Mouse (Mus musculus): ENCODE data around the gene Lyl1. TPM values are rescaled to one million over a fixed set of nuclear protein-coding genes. Genes with fewer than 3 reads are reported as not detected.

Lyl1 gene
- polyA plus RNA-seq, 1 experiment: 20.2 TPM

- 84% methylated on average over 11 of the region's 11 CpGs for WGBS
- no peak for TF ChIP-seq POLR2A (IDR thresholded peaks at IDR 0.05; ENCODE audit: borderline replicate concordance, extremely low read depth, low read depth, low read length)
- TF ChIP-seq CTCF (IDR thresholded peaks at IDR 0.05; ENCODE audit: insufficient read depth, low read length): no peak
- DNase-seq: no peak
- peaks cover 6% of the 10 kb centered on the region for H3K4me1 ChIP-seq (ENCODE audit: control insufficient read depth, insufficient read depth, low read length)
- no peak overlapping the region for H3K4me3 ChIP-seq (replicated peaks; ENCODE audit: extremely low read depth, low read depth, low read length)
Measured at GRCm38 (mm10) chr8:84716790-84717189, 15.5 kb downstream of the Lyl1 start.

DNA sequence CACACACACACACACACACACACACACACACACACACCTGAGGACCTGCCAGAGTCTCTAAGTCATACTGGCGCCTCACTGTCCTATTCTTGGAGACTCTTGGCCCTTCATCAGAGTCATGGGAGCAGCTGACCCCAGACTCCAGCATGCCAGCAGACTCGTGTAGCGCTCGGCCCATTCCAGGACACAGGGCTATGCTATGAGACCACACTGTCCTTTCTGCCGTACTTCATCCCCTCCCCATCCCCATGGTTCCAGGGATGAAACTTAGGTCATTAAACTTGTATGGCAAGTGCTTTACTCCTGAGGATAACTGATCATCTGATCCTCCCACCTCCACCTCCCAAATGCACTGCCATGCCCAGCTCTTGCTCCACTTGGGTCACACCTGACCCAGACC lies 17.2 kb downstream of the Lyl1 start:
- H3K4me3 ChIP-seq (replicated peaks; ENCODE audit: extremely low read depth, low read depth, low read length): no peak overlapping the region
- H3K4me1 ChIP-seq (ENCODE audit: control insufficient read depth, insufficient read depth, low read length): peaks cover 13% of the 10 kb centered on the region
- TF ChIP-seq POLR2A (IDR thresholded peaks at IDR 0.05; ENCODE audit: borderline replicate concordance, extremely low read depth, low read depth, low read length) (no peak), CTCF (IDR thresholded peaks at IDR 0.05; ENCODE audit: insufficient read depth, low read length) (no peak)
- no peak for DNase-seq
- WGBS: 82% methylated on average over 5 of the region's 5 CpGs

- no peak for TF ChIP-seq POLR2A (IDR thresholded peaks at IDR 0.05; ENCODE audit: borderline replicate concordance, extremely low read depth, low read depth, low read length)
- no peak for TF ChIP-seq CTCF (IDR thresholded peaks at IDR 0.05; ENCODE audit: insufficient read depth, low read length)
- no peak for DNase-seq
- H3K4me3 ChIP-seq (replicated peaks; ENCODE audit: extremely low read depth, low read depth, low read length): no peak overlapping the region
- H3K4me1 ChIP-seq (ENCODE audit: control insufficient read depth, insufficient read depth, low read length): peaks cover 19% of the 10 kb centered on the region
- WGBS: 77% methylated on average over 5 of the region's 5 CpGs
Measured at GRCm38 (mm10) chr8:84718959-84719690, 17.9 kb downstream of the Lyl1 start.

GRCm38 (mm10) chr8:84722530-84722849 lies 21.2 kb downstream of the Lyl1 start:
- H3K4me3 ChIP-seq (replicated peaks; ENCODE audit: extremely low read depth, low read depth, low read length): no peak overlapping the region
- no peak for DNase-seq
- WGBS: 31% methylated on average over 6 of the region's 6 CpGs
- no peak for TF ChIP-seq POLR2A (IDR thresholded peaks at IDR 0.05; ENCODE audit: borderline replicate concordance, extremely low read depth, low read depth, low read length)
- H3K4me1 ChIP-seq (ENCODE audit: control insufficient read depth, insufficient read depth, low read length): peaks cover 30% of the 10 kb centered on the region

- H3K4me3 ChIP-seq (replicated peaks; ENCODE audit: extremely low read depth, low read depth, low read length): no peak within 1 kb of the TSS
- peaks cover 30% of the 10 kb centered on the region for H3K4me1 ChIP-seq (ENCODE audit: control insufficient read depth, insufficient read depth, low read length)
- no peak for TF ChIP-seq CTCF (IDR thresholded peaks at IDR 0.05; ENCODE audit: insufficient read depth, low read length)
- TF ChIP-seq POLR2A (IDR thresholded peaks at IDR 0.05; ENCODE audit: borderline replicate concordance, extremely low read depth, low read depth, low read length): no peak
- WGBS: 2% methylated on average over 10 of the region's 10 CpGs
- peak; percentile 81 for DNase-seq
Measured at GRCm38 (mm10) chr8:84722850-84723570, 21.8 kb downstream of the Lyl1 start, which contains the start of gene G430095P16Rik. Gene G430095P16Rik, plus strand, starts transcription at chr8:84723007.

DNA sequence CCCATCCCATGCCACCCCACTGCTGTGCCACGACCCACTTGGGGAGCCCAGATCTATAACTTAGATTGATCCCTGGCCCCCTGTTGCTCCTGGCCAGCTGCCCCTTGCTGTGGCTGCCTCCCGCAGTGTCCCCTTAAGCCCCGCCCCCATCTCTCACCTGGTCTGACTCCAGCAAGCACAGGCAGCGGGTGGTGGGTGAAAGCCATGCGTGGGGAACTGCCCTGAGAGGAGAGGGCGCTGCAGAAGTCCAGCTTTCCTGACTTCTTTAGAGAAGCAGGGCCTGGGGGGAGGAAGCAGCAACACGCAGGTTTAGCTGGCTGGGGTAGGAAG lies 22.3 kb downstream of the Lyl1 start:
- Histone ChIP-seq H3K4me1 (ENCODE audit: control insufficient read depth, insufficient read depth, low read length) (peaks cover 30% of the 10 kb centered on the region), H3K4me3 (replicated peaks; ENCODE audit: extremely low read depth, low read depth, low read length) (no peak overlapping the region)
- WGBS: 37% methylated on average over 7 of the region's 7 CpGs
- TF ChIP-seq POLR2A (IDR thresholded peaks at IDR 0.05; ENCODE audit: borderline replicate concordance, extremely low read depth, low read depth, low read length) (no peak), CTCF (IDR thresholded peaks at IDR 0.05; ENCODE audit: insufficient read depth, low read length) (no peak)
- DNase-seq: no peak

DNA sequence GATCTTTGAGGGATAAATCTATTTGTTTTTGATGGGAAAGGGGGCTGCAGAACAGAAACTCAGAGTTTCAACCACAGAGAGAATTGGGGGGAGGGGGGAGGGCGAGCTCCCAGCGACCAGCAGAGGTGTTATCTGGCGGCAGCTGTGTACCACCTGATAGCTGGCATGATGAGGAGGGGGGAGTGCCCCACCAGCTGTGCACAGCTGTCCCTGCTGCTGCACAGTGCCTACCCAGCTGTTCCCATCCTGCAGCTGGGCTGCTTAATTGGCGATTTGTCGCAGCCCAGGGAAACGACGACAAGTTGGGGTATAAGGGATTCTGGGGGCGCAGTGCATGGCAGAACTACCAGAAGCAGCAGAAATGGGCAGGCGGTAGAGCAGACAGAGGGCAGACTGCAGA lies 23.4 kb downstream of the Lyl1 start:
- no peak for TF ChIP-seq POLR2A (IDR thresholded peaks at IDR 0.05; ENCODE audit: borderline replicate concordance, extremely low read depth, low read depth, low read length)
- no peak for TF ChIP-seq CTCF (IDR thresholded peaks at IDR 0.05; ENCODE audit: insufficient read depth, low read length)
- DNase-seq: no peak
- Histone ChIP-seq H3K4me3 (replicated peaks; ENCODE audit: extremely low read depth, low read depth, low read length) (no peak overlapping the region), H3K4me1 (ENCODE audit: control insufficient read depth, insufficient read depth, low read length) (peaks cover 33% of the 10 kb centered on the region)
- WGBS: 72% methylated on average over 9 of the region's 9 CpGs

DNA sequence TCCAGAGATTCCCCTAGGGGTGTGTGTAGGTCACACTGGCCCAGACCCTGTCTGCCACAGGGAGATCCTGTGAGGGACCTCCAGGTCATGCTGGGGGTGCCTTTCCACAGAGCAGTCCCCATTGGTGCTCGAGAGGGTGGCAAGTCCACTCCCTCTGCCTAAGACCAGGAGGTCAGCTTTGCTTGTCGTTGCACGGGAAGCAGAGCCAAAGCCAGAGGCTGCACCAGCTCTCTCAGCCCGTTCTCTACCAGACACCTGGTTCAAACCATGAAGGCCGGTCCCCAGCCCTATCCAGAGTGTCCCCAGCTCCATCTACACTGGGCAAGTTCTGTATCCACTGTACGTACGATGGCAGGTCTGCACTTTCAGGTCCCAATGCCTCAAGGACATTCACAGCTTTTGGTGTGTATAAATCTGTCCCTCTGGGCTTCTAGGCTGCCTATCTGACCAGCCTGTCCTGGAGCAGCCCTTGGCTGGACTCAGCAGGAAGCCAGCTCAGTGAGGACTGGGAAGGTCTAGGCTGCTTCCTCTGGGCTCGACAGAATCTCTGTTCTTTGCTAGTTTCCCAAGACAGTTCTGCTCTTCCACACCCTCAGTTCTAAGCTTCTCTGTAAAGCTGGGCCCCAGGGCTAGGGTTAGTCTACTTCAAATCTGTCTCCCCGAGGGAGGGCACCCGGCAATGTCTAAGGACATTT lies 24.1 kb downstream of the Lyl1 start:
- TF ChIP-seq POLR2A (IDR thresholded peaks at IDR 0.05; ENCODE audit: borderline replicate concordance, extremely low read depth, low read depth, low read length): no peak
- TF ChIP-seq CTCF (IDR thresholded peaks at IDR 0.05; ENCODE audit: insufficient read depth, low read length): no peak
- no peak for DNase-seq
- Histone ChIP-seq H3K4me1 (ENCODE audit: control insufficient read depth, insufficient read depth, low read length) (peaks cover 39% of the 10 kb centered on the region), H3K4me3 (replicated peaks; ENCODE audit: extremely low read depth, low read depth, low read length) (no peak overlapping the region)
- WGBS: 46% methylated on average over 10 of the region's 10 CpGs

- peaks cover 43% of the 10 kb centered on the region for H3K4me1 ChIP-seq (ENCODE audit: control insufficient read depth, insufficient read depth, low read length)
- DNase-seq: no peak
- TF ChIP-seq POLR2A (IDR thresholded peaks at IDR 0.05; ENCODE audit: borderline replicate concordance, extremely low read depth, low read depth, low read length) (no peak), CTCF (IDR thresholded peaks at IDR 0.05; ENCODE audit: insufficient read depth, low read length) (peak; percentile 41; the same call in 1 of the 2 replicates)
- no peak overlapping the region for H3K4me3 ChIP-seq (replicated peaks; ENCODE audit: extremely low read depth, low read depth, low read length)
- 12% methylated on average over 3 of the region's 3 CpGs for WGBS
Measured at GRCm38 (mm10) chr8:84725941-84726259, 24.6 kb downstream of the Lyl1 start.
